Mouse (Mus musculus): ENCODE measurements around the gene Cadm1. TPM values are rescaled to one million over a fixed set of nuclear protein-coding genes. Genes with fewer than 3 reads are reported as not detected.

Gene Cadm1
- polyA plus RNA-seq, 1 experiment = 6.0 TPM

DNA sequence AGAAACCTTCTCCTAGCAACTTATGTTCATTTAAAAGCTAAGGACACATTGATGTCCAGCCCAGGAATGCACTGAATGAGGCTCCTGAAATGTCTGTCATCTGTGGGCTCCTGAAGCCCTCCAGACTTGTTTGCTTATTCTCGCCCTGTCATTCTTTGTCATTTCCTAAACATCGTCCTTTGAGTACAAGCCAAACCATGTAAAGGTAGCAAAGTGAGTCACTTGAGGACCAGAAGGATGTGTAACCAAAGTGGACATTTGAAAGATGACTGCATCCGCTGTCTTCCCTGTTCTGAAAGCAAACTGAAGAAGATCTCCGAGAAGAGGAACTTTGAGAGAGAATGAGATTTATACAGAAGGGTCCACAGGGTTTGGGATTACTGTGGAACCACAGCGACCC is 157.6 kb downstream of the Cadm1 start:
- H3K4me3 ChIP-seq (ENCODE audit: insufficient read depth, low read depth, low read length) = no peak overlapping the region
- no peaks in the 10 kb centered on the region for H3K36me3 ChIP-seq (ENCODE audit: control insufficient read depth, insufficient read depth, low read length)
- no peak for TF ChIP-seq CTCF (conservative IDR thresholded peaks at IDR 0.05; ENCODE audit: insufficient read depth, insufficient read length, low read depth, low read length)
- no peak overlapping the region for H3K27ac ChIP-seq (ENCODE audit: insufficient read depth, low read depth, low read length)
- no peaks in the 10 kb centered on the region for H3K27me3 ChIP-seq (replicated peaks; ENCODE audit: control insufficient read depth, insufficient read depth, low read length)
- no peak for DNase-seq
- WGBS = 86% methylated on average over 5 of the region's 5 CpGs
- H3K4me1 ChIP-seq (ENCODE audit: control insufficient read depth, insufficient read depth, low read length) = no peaks in the 10 kb centered on the region

DNA sequence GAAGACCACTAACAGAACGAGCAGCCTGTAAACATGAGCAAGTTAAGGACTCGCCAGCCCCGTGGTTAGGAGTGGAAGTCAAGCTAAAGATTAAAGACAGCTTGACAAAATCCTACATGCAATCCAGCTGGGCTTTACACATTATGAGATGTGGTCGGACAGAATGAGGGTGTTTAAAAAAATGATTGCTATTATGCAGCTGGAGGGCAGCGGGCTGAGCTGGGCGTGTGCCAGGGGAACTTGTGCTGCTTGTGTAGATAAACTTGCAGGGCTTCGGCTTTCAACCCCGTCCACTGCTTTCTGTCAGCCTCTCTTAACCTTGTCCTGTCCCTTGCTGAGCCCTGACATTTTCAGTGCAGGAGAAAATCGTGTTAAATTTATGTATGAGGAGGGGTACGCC is 158.3 kb downstream of the Cadm1 start:
- Histone ChIP-seq H3K27ac (ENCODE audit: insufficient read depth, low read depth, low read length) (no peak overlapping the region), H3K4me3 (ENCODE audit: insufficient read depth, low read depth, low read length) (no peak overlapping the region), H3K4me1 (ENCODE audit: control insufficient read depth, insufficient read depth, low read length) (no peaks in the 10 kb centered on the region), H3K36me3 (ENCODE audit: control insufficient read depth, insufficient read depth, low read length) (no peaks in the 10 kb centered on the region), H3K27me3 (replicated peaks; ENCODE audit: control insufficient read depth, insufficient read depth, low read length) (no peaks in the 10 kb centered on the region)
- DNase-seq = peak; percentile 17
- 42% methylated on average over 10 of the region's 10 CpGs for WGBS
- no peak for TF ChIP-seq POLR2A (IDR thresholded peaks at IDR 0.05; ENCODE audit: low read depth, low read length)
- TF ChIP-seq CTCF (conservative IDR thresholded peaks at IDR 0.05; ENCODE audit: insufficient read depth, insufficient read length, low read depth, low read length) = no peak

DNA sequence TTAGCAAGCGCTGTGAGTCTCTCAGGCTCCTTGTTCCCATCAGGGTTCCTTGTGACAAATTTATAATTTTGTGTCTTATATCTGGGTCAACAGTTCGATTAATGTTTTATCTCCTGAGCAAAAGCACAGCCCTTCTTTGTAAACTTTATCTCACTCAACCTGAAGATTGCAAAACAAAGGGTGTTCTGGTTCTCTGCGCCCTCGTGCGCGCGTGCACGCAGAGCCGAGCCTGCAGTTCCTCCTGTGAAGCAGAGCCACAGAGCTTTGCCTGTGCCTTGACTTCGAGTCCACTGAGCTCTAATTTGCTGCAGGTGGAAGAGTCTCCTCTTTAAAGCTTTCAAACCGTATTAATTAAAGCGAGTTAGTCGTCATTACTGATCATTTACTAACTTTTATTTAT is 162.9 kb downstream of the Cadm1 start:
- no peak overlapping the region for H3K27ac ChIP-seq (ENCODE audit: insufficient read depth, low read depth, low read length)
- H3K4me3 ChIP-seq (ENCODE audit: insufficient read depth, low read depth, low read length) = no peak overlapping the region
- TF ChIP-seq POLR2A (IDR thresholded peaks at IDR 0.05; ENCODE audit: low read depth, low read length) (no peak), CTCF (conservative IDR thresholded peaks at IDR 0.05; ENCODE audit: insufficient read depth, insufficient read length, low read depth, low read length) (no peak)
- no peak for DNase-seq
- H3K4me1 ChIP-seq (ENCODE audit: control insufficient read depth, insufficient read depth, low read length) = no peaks in the 10 kb centered on the region
- no peaks in the 10 kb centered on the region for H3K27me3 ChIP-seq (replicated peaks; ENCODE audit: control insufficient read depth, insufficient read depth, low read length)
- 81% methylated on average over 13 of the region's 13 CpGs for WGBS
- H3K36me3 ChIP-seq (ENCODE audit: control insufficient read depth, insufficient read depth, low read length) = no peaks in the 10 kb centered on the region

DNA sequence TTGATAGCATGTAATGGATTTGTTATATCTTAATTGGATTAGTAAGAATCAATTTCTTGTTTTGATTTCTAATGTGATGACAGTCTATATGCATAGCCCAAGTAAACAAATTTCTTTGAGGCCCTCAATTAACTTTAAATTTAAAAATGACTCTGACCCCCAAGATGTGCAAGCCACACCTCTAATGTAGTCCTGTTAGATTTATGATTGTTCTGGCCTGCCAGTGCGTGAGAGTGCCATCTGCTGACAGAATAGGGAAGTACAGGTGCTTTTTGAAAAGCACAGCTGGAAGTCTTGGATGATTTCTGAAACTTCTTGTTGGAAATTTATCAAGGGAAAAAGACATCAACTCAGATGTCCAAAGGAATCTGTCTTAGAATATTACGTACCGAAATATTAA is 169.1 kb downstream of the Cadm1 start:
- no peaks in the 10 kb centered on the region for H3K27me3 ChIP-seq (replicated peaks; ENCODE audit: control insufficient read depth, insufficient read depth, low read length)
- TF ChIP-seq CTCF (conservative IDR thresholded peaks at IDR 0.05; ENCODE audit: insufficient read depth, insufficient read length, low read depth, low read length) (peak; percentile 81), POLR2A (IDR thresholded peaks at IDR 0.05; ENCODE audit: low read depth, low read length) (no peak)
- no peaks in the 10 kb centered on the region for H3K36me3 ChIP-seq (ENCODE audit: control insufficient read depth, insufficient read depth, low read length)
- no peak overlapping the region for H3K4me3 ChIP-seq (ENCODE audit: insufficient read depth, low read depth, low read length)
- DNase-seq = peak; percentile 66
- no peaks in the 10 kb centered on the region for H3K4me1 ChIP-seq (ENCODE audit: control insufficient read depth, insufficient read depth, low read length)
- WGBS = 49% methylated on average over 3 of the region's 3 CpGs
- no peak overlapping the region for H3K27ac ChIP-seq (ENCODE audit: insufficient read depth, low read depth, low read length)

DNA sequence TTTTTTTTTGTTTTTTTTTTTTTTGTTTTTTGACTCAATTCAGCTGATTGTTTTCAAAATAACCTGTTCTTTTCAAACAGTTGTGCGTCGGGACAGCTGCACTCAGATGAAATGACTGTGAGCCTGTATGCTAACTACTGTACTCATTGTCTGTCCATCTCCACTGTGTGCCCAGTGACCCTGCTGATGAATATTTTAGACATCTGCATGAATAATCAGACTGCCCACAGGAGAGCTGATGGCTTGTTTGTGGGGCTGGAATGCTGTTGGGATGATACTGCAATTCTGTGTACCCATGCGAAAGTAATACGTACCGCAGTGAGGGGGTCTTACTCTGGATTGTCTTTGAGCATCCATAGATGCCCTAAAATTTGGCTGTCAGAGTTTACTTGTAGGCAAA is 170.0 kb downstream of the Cadm1 start:
- 94% methylated on average over 5 of the region's 5 CpGs for WGBS
- Histone ChIP-seq H3K4me3 (ENCODE audit: insufficient read depth, low read depth, low read length) (no peak overlapping the region), H3K4me1 (ENCODE audit: control insufficient read depth, insufficient read depth, low read length) (no peaks in the 10 kb centered on the region), H3K36me3 (ENCODE audit: control insufficient read depth, insufficient read depth, low read length) (no peaks in the 10 kb centered on the region), H3K27ac (ENCODE audit: insufficient read depth, low read depth, low read length) (no peak overlapping the region), H3K27me3 (replicated peaks; ENCODE audit: control insufficient read depth, insufficient read depth, low read length) (no peaks in the 10 kb centered on the region)
- TF ChIP-seq POLR2A (IDR thresholded peaks at IDR 0.05; ENCODE audit: low read depth, low read length) = no peak
- TF ChIP-seq CTCF (conservative IDR thresholded peaks at IDR 0.05; ENCODE audit: insufficient read depth, insufficient read length, low read depth, low read length) = no peak
- no peak for DNase-seq

DNA sequence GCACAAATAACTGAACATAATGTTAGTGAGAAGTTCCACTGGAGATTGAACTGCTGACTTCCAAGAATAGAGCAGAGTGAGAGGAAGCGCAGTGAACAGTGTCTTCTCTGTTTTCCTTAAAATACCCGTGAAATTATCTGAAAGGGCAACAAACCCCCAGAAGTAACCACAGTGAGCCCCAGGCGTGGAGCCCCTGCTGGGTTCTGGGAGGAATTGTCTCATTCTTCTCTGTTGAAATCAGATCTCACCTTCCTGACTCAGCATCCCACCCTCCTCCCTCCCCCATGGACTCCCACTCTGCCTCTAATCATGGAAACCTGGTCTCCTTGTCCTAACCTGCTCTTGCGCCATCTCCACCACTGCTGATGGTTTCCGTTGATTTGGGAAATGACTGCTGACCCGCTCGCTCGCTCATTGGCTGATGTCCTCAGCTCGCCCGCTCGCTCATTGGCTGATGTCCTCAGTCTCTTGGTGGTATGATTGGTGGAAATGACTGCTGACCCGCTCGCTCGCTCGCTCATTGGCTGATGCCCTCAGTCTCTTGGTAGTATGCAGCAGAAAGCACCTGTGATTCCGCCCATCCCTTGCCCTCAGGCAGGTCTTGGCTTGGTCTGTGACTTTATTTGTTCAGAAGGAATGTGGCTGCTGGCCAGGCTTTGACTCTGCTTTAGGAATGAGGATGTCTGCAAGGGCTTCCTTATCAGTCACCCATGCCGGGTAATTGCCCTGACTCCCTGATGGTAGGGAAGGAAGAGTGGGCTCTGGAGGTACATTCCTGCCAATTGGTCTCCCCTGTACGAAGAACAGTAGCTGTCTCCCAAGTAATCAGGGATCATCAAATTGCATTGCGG is 173.3 kb downstream of the Cadm1 start:
- Histone ChIP-seq H3K4me1 (ENCODE audit: control insufficient read depth, insufficient read depth, low read length) (no peaks in the 10 kb centered on the region), H3K27ac (ENCODE audit: insufficient read depth, low read depth, low read length) (no peak overlapping the region), H3K27me3 (replicated peaks; ENCODE audit: control insufficient read depth, insufficient read depth, low read length) (no peaks in the 10 kb centered on the region), H3K36me3 (ENCODE audit: control insufficient read depth, insufficient read depth, low read length) (no peaks in the 10 kb centered on the region), H3K4me3 (ENCODE audit: insufficient read depth, low read depth, low read length) (no peak overlapping the region)
- TF ChIP-seq CTCF (conservative IDR thresholded peaks at IDR 0.05; ENCODE audit: insufficient read depth, insufficient read length, low read depth, low read length) = no peak
- TF ChIP-seq POLR2A (IDR thresholded peaks at IDR 0.05; ENCODE audit: low read depth, low read length) = no peak
- no peak for DNase-seq
- 91% methylated on average over 19 of the region's 19 CpGs for WGBS

DNA sequence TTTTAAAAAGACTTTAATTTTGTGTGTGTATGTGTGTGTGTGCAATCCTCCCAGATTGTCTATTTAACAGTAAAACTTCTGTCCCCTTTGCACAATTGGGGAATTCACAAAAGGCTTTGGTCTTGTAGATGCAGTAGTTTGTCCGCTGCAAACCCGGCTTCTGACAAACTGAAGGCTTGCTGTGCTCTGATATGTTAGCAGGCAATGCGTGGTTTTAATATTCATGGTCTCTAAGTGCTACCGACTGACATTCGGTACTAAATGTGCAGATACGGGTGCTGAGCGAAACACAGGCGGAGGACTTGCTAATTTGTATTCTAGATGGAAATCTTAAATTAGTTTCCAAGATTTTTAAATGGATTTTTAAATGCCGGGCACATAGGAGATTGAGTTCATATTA is 176.4 kb downstream of the Cadm1 start:
- H3K27me3 ChIP-seq (replicated peaks; ENCODE audit: control insufficient read depth, insufficient read depth, low read length) = no peaks in the 10 kb centered on the region; the same call in 1 of the 2 replicates
- H3K4me3 ChIP-seq (ENCODE audit: insufficient read depth, low read depth, low read length) = no peak overlapping the region
- WGBS = 84% methylated on average over 9 of the region's 9 CpGs
- no peak overlapping the region for H3K27ac ChIP-seq (ENCODE audit: insufficient read depth, low read depth, low read length)
- TF ChIP-seq CTCF (conservative IDR thresholded peaks at IDR 0.05; ENCODE audit: insufficient read depth, insufficient read length, low read depth, low read length) (no peak), POLR2A (IDR thresholded peaks at IDR 0.05; ENCODE audit: low read depth, low read length) (no peak)
- no peak for DNase-seq
- no peaks in the 10 kb centered on the region for H3K36me3 ChIP-seq (ENCODE audit: control insufficient read depth, insufficient read depth, low read length)
- no peaks in the 10 kb centered on the region for H3K4me1 ChIP-seq (ENCODE audit: control insufficient read depth, insufficient read depth, low read length)

All from kidney, adult 2 months (tissue).